Mouse (Mus musculus) left cerebral cortex, postnatal 14 days (tissue): ENCODE results near the gene Taok1. TPM values are rescaled to one million over a fixed set of nuclear protein-coding genes. Genes with fewer than 3 reads are reported as not detected.

Experiments
- DNase-seq, 2 experiments: peaks; one replicate each; pipeline ENCODE4 v3.0.0; 2021 to 2022; ENCODE audit warnings: low spot score in 2 of 2, mixed read lengths in 1 of 2
- intact Hi-C: fragments of 180-260 bp; cut with DNase I; formaldehyde crosslinking; loops from one replicate; pipeline ENCODE4 v1.15.1; 2025
- total RNA-seq, 2 experiments: library from RNA; stranded (reverse); gene quantifications; 2 replicates each; pipeline ENCODE4 v1.2.3; 2021

Taok1 gene
- total RNA-seq, 2 experiments from 2014 or later: 106 to 109 TPM

GRCm38 (mm10) chr11:77497851-77498250 lies 109.8 kb downstream of the Taok1 start:
- intact Hi-C loops: no loop called here
- no peak for DNase-seq

GRCm38 (mm10) chr11:77497341-77497756 lies 110.3 kb downstream of the Taok1 start:
- DNase-seq: no peak

GRCm38 (mm10) chr11:77495507-77495906 lies 112.1 kb downstream of the Taok1 start:
- intact Hi-C loops: no loop called here
- no peak for DNase-seq

More at GRCm38 (mm10) chr11:77497341-77497756, 110.3 kb downstream of the Taok1 start:
- intact Hi-C loops: no loop called here

- intact Hi-C loops: loop anchor here (5.0 kb wide), 1 partner anchor 133 kb away; no protein-coding TSS in a partner anchor
Measured at GRCm38 (mm10) chr11:77494782-77495181, 112.8 kb downstream of the Taok1 start.

GRCm38 (mm10) chr11:77494344-77494676 lies 113.3 kb downstream of the Taok1 start:
- intact Hi-C loops: loop anchor here (5.0 kb wide), 1 partner anchor 133 kb away; no protein-coding TSS in a partner anchor
- DNase-seq: no peak

More at GRCm38 (mm10) chr11:77494782-77495181, 112.8 kb downstream of the Taok1 start:
- no peak for DNase-seq

GRCm38 (mm10) chr11:77493512-77494343 lies 113.9 kb downstream of the Taok1 start, which contains the start of gene Git1:
Git1 (plus strand) TSS chr11:77493562.
- DNase-seq: peak in 1 of 2 experiments; percentile 56
- intact Hi-C loops: loop anchor here (5.0 kb wide), 1 partner anchor 134 kb away; no protein-coding TSS in a partner anchor

GRCm38 (mm10) chr11:77492911-77493332 lies 114.7 kb downstream of the Taok1 start:
- DNase-seq: peak; percentile 89 to 93
- intact Hi-C loops: loop anchor here (5.0 kb wide), 1 partner anchor 134 kb away; no protein-coding TSS in a partner anchor

- DNase-seq: peak; percentile 65 to 80
- intact Hi-C loops: loop anchor here (5.0 kb wide), 1 partner anchor 135 kb away; no protein-coding TSS in a partner anchor
Measured at GRCm38 (mm10) chr11:77492311-77492871, 115.2 kb downstream of the Taok1 start.

GRCm38 (mm10) chr11:77491502-77492291 lies 115.9 kb downstream of the Taok1 start:
- DNase-seq: peak; percentile 62 to 78
- intact Hi-C loops: loop anchor here (5.0 kb wide), 1 partner anchor 136 kb away; no protein-coding TSS in a partner anchor

- DNase-seq: peak; percentile 94 to 96
- intact Hi-C loops: loop anchor here (5.0 kb wide), 1 partner anchor 136 kb away; no protein-coding TSS in a partner anchor
Measured at GRCm38 (mm10) chr11:77491123-77491501, 116.5 kb downstream of the Taok1 start.

- intact Hi-C loops: loop anchor here (5.0 kb wide), 1 partner anchor 137 kb away; no protein-coding TSS in a partner anchor
- DNase-seq: peak in 1 of 2 experiments; percentile 40
Measured at GRCm38 (mm10) chr11:77490451-77490850, 117.2 kb downstream of the Taok1 start.

- intact Hi-C loops: loop anchor here (5.0 kb wide), 1 partner anchor 138 kb away; no protein-coding TSS in a partner anchor
- peak in 1 of 2 experiments; percentile 80 for DNase-seq
Measured at GRCm38 (mm10) chr11:77489591-77490235, 117.9 kb downstream of the Taok1 start, which contains the start of gene Ankrd13b. Ankrd13b (minus strand) TSS chr11:77489678.

GRCm38 (mm10) chr11:77488771-77489581 lies 118.6 kb downstream of the Taok1 start:
- no peak for DNase-seq
- intact Hi-C loops: no loop called here

GRCm38 (mm10) chr11:77486798-77487197 lies 120.8 kb downstream of the Taok1 start:
- intact Hi-C loops: no loop called here
- DNase-seq: peak; percentile 51 to 66

- intact Hi-C loops: no loop called here
- DNase-seq: no peak
Measured at GRCm38 (mm10) chr11:77485229-77485628, 122.4 kb downstream of the Taok1 start.

GRCm38 (mm10) chr11:77483510-77484255 lies 123.9 kb downstream of the Taok1 start:
- intact Hi-C loops: no loop called here
- no peak for DNase-seq

- intact Hi-C loops: no loop called here
Measured at GRCm38 (mm10) chr11:77483043-77483442, 124.6 kb downstream of the Taok1 start.

More at GRCm38 (mm10) chr11:77483043-77483442, 124.6 kb downstream of the Taok1 start:
- no peak for DNase-seq
